Mouse (Mus musculus): ENCODE measurements around the gene Pcsk4.
"Not testable (repeated sequence)": the region's sequence is repeated elsewhere in the genome, so short reads cannot be mapped to it uniquely, and the experiment has no call there.

Gene Pcsk4

DNA sequence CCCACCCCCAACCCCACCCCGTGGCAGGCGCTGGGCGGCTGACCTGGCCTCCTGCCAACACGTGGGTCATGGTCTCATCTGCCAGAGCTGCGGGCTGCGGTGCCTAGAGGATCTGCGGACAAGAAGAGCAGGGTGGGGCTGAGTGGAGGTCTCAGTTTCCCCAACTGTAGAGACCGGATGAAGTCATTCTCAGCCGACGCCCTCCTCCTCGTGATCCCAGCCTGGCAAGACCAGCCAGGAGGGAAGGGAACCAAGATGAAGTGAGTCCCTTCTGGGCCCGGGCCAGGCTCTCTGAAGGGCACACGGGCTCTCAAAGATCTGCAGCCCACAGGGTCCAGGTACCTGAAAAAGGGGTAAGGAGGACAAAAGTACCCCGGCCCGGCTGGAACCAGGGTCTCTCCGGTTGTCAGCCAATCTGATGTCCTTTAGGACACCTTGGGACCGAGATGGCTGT lies 18.2 kb upstream of the Pcsk4 start:
- no peak for DNase-seq (ENCODE audit: low read depth)

- not testable (repeated sequence) for DNase-seq (ENCODE audit: low read depth)
Measured at GRCm38 (mm10) chr10:80345929-80346328, 16.6 kb upstream of the Pcsk4 start.

GRCm38 (mm10) chr10:80345122-80345521 lies 15.8 kb upstream of the Pcsk4 start:
- no peak for DNase-seq (ENCODE audit: low read depth)

GRCm38 (mm10) chr10:80344131-80344661 lies 14.9 kb upstream of the Pcsk4 start:
- DNase-seq (ENCODE audit: low read depth): peak; percentile 46

DNA sequence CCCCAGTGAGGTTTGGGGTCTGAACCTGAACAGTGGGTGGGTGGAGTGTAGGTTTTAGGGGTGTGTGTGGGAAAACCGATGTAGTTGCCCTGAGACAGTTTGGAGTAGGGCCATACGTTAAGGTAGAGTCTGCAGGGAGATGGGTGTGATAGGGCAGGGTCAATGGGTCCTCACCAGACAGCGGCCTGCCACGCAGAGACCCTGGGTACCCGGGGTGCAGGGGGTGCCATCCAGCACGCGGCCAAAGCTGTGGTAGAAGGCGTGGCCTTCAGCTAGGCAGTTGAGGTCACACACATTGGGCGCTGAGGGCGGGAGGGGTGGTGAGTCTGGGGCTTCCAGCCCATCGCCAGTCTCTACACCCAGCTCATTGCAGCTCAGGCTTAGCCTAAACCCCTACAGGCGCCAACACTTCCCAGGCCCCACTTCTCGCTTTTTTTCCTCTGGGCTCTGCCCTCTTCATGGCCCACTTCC lies 14.2 kb upstream of the Pcsk4 start:
- DNase-seq (ENCODE audit: low read depth): no peak

DNA sequence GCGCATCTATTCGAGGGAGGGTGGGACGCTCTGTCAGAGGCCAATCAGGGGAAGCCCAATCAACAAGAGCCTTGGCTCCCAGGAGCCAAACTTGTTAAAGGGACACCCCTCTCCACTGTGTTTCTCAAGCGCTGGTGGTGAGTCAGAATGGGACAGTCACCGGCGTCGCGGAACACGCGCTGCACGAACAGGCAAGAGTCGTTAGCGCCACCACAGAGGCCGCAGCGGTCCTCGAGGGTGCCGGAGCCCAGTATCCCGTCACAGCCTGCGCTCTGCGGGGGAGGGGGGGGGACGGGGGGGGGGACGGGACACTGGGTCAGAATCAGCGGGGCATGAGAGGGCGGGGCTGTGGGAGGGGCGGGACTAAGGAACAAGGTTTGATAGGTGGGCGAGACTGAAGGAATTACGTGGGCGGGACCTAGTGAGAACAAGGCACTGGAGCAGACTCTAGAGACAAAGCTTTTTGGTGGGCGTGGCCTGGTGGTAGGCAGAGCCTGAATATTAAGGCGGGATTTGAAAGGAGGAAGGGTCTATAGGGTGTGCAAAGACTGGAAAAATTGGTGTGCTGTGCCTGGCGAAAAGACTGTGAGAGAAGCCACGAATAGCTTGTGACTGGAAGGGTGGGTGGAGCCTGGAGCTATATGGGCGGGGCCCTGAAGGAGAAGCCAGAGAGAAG lies 13.6 kb upstream of the Pcsk4 start:
- peak; percentile 40 for DNase-seq (ENCODE audit: low read depth)

DNA sequence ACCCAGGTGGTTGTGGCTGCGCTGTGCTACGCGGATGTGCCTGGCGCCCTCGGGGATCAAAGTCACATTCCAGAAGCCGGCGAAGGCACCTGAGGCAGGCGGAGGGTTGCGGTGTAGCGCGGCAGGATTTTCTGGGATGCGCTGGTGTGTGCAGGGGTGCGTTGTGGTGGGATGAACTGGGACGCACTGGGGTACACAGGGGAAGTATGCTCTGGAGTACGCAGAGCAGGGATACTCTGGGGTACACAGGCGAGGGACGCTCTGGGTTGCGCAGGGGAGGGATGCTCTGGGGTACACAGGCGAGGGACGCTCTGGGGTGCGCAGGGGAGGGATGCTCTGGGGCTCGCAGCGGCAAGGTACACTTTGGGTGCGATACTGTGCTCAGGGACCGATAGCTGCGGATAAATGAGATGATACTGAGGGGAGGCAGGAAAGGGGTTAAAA lies 13.0 kb upstream of the Pcsk4 start:
- no peak for DNase-seq (ENCODE audit: low read depth)

GRCm38 (mm10) chr10:80341491-80342304 lies 12.4 kb upstream of the Pcsk4 start:
- no peak for DNase-seq (ENCODE audit: low read depth)

- DNase-seq (ENCODE audit: low read depth): no peak
Measured at GRCm38 (mm10) chr10:80341026-80341425, 11.7 kb upstream of the Pcsk4 start.

GRCm38 (mm10) chr10:80339941-80340750 lies 10.8 kb upstream of the Pcsk4 start:
- DNase-seq (ENCODE audit: low read depth): peak; percentile 85

GRCm38 (mm10) chr10:80336263-80336662 lies 7.0 kb upstream of the Pcsk4 start:
- no peak for DNase-seq (ENCODE audit: low read depth)

DNA sequence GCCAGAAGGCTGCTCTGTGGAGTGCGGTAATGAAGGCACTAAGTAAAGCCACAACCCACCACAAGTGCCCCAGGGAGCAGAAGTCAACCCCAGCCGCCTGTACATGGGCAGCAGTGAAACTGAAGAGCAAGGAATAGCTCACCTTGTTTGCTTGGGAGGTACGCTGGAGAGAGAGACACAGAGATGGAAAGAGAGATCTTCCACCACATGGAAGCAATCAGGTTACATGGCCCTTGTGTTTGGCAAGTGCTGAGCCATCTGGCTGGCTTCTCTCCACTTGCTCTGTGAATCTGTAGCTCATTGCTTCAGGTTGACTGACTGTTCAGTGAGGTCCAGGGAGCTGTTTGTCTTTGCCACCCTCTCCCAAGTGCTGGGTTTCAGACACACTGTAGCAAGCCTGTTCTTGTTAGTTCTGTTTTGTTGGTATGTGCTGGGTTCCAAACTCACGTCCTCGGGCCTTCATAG lies 3.3 kb upstream of the Pcsk4 start:
- no peak for DNase-seq (ENCODE audit: low read depth)

DNA sequence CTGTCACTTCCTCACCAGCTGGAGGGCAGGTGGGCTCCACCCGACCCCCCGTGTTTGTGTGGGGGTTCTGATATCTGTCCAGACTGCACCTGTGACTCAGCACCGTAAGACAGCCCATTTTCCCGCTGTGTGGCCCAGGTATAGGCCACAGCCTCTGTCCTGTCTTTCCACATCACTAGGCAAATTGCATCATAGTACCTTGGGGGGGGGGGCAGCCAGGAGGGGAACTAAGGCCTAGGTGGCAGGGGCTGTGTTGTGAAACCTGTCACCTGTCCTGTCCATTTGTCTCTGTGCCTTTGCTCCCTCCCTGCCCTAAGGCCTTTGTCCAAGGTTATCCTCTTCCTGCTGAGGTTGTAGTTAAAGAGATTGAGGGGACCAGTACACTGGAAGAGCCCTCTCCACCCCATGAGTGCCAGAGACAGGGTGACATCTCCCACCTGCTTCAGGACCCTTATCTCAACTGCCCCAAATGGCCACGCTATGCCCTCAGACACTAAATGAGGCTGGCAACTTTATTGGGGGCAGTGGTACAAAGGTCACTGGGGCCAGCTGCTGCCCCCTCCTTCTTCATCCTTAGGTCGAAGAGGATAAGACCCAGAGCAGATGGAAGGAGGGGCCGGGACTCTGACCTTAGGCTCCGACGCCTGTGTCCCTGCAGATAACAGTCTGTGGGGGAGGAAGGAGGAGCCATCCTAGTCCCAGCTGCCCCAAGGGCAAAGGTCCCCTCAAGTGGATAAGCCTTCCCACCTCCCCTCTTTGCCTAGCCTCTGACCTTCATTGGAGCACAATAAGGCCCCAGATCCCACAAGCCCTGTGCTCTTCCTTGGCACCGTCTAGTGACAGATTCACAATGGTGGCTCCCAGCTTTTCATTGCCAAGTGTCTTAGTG lies 2.6 kb upstream of the Pcsk4 start:
- DNase-seq (ENCODE audit: low read depth): no peak

DNA sequence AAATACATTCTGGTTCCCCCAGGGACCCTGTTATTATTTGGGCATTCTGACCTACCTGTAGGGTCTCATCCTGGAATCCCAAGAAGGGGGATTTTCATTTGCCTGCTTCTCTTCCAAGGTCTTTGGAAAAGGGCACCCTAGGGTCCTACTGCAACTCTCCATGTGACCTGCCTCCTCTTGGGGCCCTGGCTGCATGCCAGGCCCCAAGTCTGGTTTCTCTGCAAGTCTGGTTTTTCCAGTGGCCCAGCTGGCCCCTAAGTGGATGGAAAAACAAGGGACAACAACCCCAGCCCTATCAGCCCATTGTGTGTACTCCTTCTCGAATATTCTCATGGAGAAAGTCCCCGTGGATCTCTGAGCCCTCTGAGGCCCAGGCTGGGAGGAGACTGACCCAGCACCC lies 1.6 kb upstream of the Pcsk4 start:
- DNase-seq (ENCODE audit: low read depth): no peak

- no peak for DNase-seq (ENCODE audit: low read depth)
Measured at GRCm38 (mm10) chr10:80330084-80330483, 786 bp upstream of the Pcsk4 start.

GRCm38 (mm10) chr10:80325045-80325444 lies 4.3 kb downstream of the Pcsk4 start:
- no peak for DNase-seq (ENCODE audit: low read depth)

- peak; percentile 76 for DNase-seq (ENCODE audit: low read depth)
Measured at GRCm38 (mm10) chr10:80324120-80325037, 4.9 kb downstream of the Pcsk4 start.

DNA sequence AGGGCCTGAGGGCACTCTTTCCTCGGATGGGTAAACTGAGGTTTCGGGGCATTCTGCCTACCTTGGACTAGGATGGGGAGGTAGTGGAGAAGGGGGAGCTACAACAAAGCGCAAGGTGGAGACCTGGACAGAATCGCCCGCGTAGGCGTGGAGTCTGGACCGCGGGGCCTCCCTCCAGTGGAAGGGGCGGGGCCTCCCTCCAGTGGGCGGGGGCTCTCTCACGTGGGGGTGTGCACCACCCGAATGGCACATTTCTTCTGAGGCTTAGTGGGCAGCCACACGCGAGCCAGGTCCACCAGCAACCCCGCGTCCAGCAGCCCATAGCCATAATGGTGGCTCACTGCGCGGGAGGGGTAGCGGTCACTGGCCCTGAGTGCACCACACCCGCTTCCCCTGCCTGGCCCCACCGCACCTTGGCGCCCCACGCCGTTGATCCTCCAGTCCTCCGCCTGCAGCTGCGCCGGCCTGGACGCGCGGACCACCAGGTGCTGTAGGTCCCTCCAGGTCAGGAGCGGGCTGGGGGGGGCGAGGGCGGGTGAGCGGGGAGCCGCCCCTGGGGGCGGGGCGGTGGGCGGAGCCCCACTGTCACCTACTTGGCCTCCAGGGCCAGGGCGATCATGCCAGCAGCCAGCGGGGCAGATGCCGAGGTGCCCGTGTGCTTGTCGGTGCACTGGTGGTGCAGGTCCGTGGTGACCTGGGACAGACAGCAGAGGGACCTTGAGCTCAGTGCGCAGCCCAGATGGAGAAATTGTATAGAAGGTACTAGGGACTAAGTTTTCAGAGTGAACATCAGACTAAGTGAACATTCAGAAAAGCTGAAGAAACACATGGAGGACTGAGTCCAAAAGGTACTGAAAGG lies 5.8 kb downstream of the Pcsk4 start:
- DNase-seq (ENCODE audit: low read depth): peak; percentile 82

GRCm38 (mm10) chr10:80322811-80323211 lies 6.5 kb downstream of the Pcsk4 start:
- DNase-seq (ENCODE audit: low read depth): peak; percentile 66
